Mouse (Mus musculus) embryonic facial prominence, embryonic 15.5 days (tissue): ENCODE data around the gene Gm2a. TPM values are rescaled to one million over a fixed set of nuclear protein-coding genes. Genes with fewer than 3 reads are reported as not detected.

ENCODE experiments used
- ATAC-seq: fragments of 200-750 bp; cut with Nextera tagmentation; 2 replicates; pipeline ENCODE4 v1.8.0; 2017; ENCODE audit warnings: low read depth, moderate TSS enrichment; ENCODE audit not compliant: insufficient number of reproducible peaks, low FRiP score, low TSS enrichment
- H3K27ac ChIP-seq: fragments of 300-500 bp; sonication (generic); replicated peaks from 2 replicates; pipeline ENCODE4 v1.5.1; 2015; ENCODE audit warnings: mild to moderate bottlenecking, inconsistent platforms
- H3K27me3 ChIP-seq: fragments of 300-500 bp; sonication (generic); 2 replicates; pipeline ENCODE4 v1.6.1; 2015; ENCODE audit warnings: inconsistent platforms
- H3K36me3 ChIP-seq: fragments of 300-500 bp; sonication (generic); 2 replicates; pipeline ENCODE4 v1.6.1; 2015; ENCODE audit warnings: mild to moderate bottlenecking, inconsistent platforms
- H3K4me1 ChIP-seq: fragments of 300-500 bp; sonication (generic); 2 replicates; pipeline ENCODE4 v1.6.1; 2015; ENCODE audit warnings: inconsistent platforms
- H3K4me2 ChIP-seq: fragments of 300-500 bp; sonication (generic); replicated peaks from 2 replicates; pipeline ENCODE4 v1.6.1; 2015; ENCODE audit warnings: mild to moderate bottlenecking, inconsistent platforms
- H3K4me3 ChIP-seq: fragments of 300-500 bp; sonication (generic); replicated peaks from 2 replicates; pipeline ENCODE4 v1.5.1; 2015; ENCODE audit warnings: mild to moderate bottlenecking, inconsistent platforms
- H3K9ac ChIP-seq: fragments of 300-500 bp; sonication (generic); 2 replicates; pipeline ENCODE4 v1.6.1; 2015; ENCODE audit warnings: inconsistent platforms
- H3K9me3 ChIP-seq: fragments of 300-500 bp; sonication (generic); replicated peaks from 2 replicates; pipeline ENCODE4 v1.6.1; 2016; ENCODE audit warnings: inconsistent platforms
- WGBS: fragments of 180-500 bp; shearing (Covaris S2); methylation state at CpG from one replicate; pipeline ENCODE4 v1.1.7; 2015; 5-methylcytosine and 5-hydroxymethylcytosine counted together
- polyA plus RNA-seq: library from polyadenylated mRNA; unstranded; fragments of >200 nt; fragmentation: Nextera tagmentation; extraction: Ambion mirVana; gene quantifications from 2 replicates; pipeline ENCODE4 v1.2.1, GENCODE M21; 2015

The Gm2a gene
- polyA plus RNA-seq, 1 experiment from 2014 or later, result 31.8 TPM

DNA sequence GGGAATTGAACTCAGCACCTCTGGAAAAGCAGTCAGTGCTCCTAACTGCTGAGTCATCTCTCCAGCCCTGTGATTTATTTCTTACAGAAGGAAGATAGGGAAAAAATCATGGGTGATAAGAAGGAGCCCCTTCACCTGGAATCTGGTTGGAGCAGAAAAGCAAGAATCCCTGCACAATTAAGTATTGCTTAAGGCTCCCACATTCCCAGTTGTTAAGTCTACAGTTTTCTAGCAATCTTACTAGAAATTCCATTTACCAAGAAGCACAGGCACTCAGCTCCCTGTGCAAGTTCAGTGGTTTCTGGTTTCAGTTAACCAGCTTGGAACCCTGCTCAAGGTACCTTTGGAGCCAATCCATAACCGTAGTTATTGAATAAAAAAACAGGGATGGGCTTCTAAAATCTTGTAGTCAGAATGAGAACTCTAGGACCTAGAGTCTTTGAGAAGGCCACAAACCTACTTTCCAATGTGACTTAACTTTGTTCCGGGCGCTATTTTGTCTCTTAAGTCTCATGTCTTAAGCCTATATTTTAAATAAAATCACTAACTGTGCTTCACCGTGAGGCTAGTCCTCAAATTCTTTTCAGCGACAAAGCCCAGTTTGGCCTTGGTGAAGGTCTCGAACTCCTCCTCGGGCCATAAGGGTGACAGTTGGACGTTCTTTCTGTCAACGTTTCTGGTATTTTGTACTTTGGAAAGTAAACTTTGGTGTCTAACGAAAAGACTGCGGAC lies 1.0 kb upstream of the Gm2a start:
- Histone ChIP-seq H3K27me3 (no peaks in the 10 kb centered on the region), H3K4me2 (peak overlapping the region; percentile 79), H3K9ac (no peak overlapping the region), H3K9me3 (no peaks in the 10 kb centered on the region), H3K4me1 (peaks cover 14% of the 10 kb centered on the region), H3K4me3 (peak overlapping the region; percentile 66), H3K27ac (peak overlapping the region; percentile 84), H3K36me3 (no peaks in the 10 kb centered on the region)
- ATAC-seq, result no peak
- WGBS, result 32% methylated on average over 11 of the region's 11 CpGs

DNA sequence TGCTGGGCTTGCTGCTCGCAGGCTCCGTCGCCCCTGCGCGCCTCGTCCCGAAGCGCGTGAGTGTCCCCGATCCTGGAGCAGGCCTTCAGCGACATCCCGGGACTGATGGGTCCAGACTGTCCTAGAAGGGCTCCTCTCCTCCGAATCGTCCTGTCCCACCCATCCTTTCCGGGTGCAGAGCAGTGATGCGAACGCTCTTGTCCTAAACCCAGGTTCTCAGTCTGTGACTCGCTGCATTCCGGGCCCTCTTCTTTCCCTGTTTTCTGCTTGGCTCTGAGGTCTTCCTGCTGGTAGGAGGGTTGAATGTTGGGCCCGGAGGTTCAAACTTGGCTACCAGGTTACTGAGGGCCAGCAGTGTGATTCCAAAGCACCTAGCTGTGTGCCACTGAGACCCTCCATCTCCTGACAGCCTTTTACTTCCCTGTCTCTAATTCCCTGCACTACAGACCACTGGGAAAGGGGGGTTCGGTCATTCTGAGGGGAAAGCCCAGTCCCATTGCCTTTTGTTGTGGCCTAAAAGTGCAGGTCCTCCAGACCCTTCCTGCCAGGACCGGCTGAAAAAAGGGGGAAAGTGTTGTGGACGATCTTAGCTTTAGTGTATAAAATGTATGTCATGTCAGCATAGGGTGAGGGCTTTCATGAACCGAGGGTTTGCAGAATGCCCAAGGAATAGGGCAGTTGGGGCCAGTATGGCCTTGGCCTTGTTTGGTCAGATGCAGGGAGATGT lies 437 bp downstream of the Gm2a start:
- H3K27me3 ChIP-seq, result no peaks in the 10 kb centered on the region
- peak overlapping the region; percentile 66 for H3K4me3 ChIP-seq
- H3K36me3 ChIP-seq, result no peaks in the 10 kb centered on the region
- H3K4me1 ChIP-seq, result peaks cover 14% of the 10 kb centered on the region
- ATAC-seq, result no peak; the same call in 1 of the 2 replicates
- peak overlapping the region; percentile 80 for H3K27ac ChIP-seq
- peak overlapping the region; percentile 39 for H3K9ac ChIP-seq
- H3K9me3 ChIP-seq, result no peaks in the 10 kb centered on the region
- 14% methylated on average over 24 of the region's 24 CpGs for whole genome bisulfite sequencing
- H3K4me2 ChIP-seq, result peak overlapping the region; percentile 79

DNA sequence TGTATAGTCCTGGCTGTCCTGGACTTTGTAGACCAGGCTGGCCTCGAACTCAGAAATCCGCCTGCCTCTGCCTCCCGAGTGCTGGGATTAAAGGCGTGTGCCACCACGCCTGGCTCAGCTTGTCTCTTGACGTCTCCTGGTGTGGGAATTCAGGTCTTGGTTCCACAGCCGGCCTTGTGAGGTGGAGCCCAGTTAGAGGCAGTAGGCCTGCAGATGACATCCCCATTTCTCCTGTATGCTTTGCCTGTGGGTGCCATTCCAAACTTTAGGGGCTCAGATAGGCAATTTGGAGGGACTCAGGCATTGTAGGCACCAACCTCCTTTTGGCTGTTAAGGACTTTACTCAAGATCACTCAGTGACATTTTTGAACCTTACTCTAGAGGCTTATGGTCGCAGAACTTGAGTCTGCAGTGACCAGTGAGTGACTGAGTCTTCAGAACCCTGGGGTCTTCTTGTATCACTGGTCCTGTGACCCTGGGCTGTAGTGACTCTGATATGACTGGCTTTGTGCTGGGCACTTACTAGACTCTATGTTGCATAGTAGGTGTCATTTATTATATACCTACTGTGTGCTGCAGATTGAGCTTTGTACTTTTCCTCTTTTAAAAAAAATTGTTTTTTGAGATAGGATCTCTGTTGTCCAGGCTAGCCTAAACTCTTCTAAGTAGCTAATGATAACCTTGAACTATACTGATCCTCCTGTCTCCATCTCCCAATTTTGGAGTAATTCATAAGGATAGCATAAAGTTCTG lies 1.3 kb downstream of the Gm2a start:
- no peaks in the 10 kb centered on the region for H3K36me3 ChIP-seq
- ATAC-seq, result no peak
- H3K27ac ChIP-seq, result no peak overlapping the region
- no peaks in the 10 kb centered on the region for H3K9me3 ChIP-seq
- H3K4me1 ChIP-seq, result peaks cover 14% of the 10 kb centered on the region
- no peaks in the 10 kb centered on the region for H3K27me3 ChIP-seq
- H3K4me3 ChIP-seq, result no peak overlapping the region
- no peak overlapping the region for H3K4me2 ChIP-seq
- H3K9ac ChIP-seq, result no peak overlapping the region
- WGBS, result 92% methylated on average over 8 of the region's 8 CpGs

DNA sequence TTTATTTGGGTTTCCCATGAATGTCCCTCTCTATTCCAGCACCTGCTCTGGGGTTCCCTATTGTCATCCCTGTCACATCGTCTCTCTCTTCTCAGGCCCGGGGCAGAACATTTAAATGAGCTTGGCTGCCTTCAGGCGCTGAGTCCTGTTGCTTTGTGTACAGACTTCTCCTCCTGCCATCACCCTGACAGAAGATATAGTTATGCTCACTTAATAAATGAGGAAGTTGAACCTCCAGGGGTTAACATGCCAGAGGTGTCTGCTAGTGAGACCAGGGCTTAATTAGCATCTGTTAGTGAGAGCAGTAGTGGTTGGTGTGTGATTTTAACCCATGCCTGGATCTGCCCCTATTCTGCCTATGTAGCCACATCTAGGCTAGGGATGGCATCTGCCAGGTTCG lies 2.0 kb downstream of the Gm2a start:
- no peaks in the 10 kb centered on the region for H3K27me3 ChIP-seq
- H3K36me3 ChIP-seq, result no peaks in the 10 kb centered on the region
- no peak overlapping the region for H3K27ac ChIP-seq
- H3K4me3 ChIP-seq, result no peak overlapping the region
- H3K9me3 ChIP-seq, result no peaks in the 10 kb centered on the region
- no peak overlapping the region for H3K9ac ChIP-seq
- WGBS, result 45% methylated on average over 4 of the region's 4 CpGs
- no peak for ATAC-seq
- H3K4me1 ChIP-seq, result peaks cover 14% of the 10 kb centered on the region
- no peak overlapping the region for H3K4me2 ChIP-seq

DNA sequence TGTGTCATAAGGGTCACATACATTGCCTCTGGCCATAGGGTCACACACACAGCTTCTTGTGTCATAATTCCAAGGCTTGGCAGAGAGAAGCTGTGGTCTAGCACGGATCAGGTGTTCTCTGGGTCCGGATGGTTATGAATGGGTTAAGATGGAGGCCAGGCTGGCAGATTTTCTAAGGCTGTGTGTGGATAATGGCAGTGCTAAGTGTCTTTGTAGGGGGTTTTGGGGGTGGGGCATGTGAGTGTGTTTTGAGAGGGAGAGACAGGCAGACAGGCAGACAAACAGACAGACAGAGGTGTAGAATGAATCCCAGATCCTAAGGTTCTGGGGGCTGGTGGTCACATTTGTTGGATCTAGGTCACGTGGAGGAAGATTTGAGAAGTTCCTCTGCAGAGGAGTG lies 4.1 kb downstream of the Gm2a start:
- ATAC-seq, result no peak
- Histone ChIP-seq H3K4me2 (no peak overlapping the region), H3K27ac (no peak overlapping the region), H3K4me1 (peaks cover 11% of the 10 kb centered on the region), H3K27me3 (no peaks in the 10 kb centered on the region), H3K9me3 (no peaks in the 10 kb centered on the region), H3K36me3 (no peaks in the 10 kb centered on the region; the same call in 1 of the 2 replicates), H3K4me3 (no peak overlapping the region), H3K9ac (no peak overlapping the region)
- WGBS, result 74% methylated on average over 3 of the region's 3 CpGs

DNA sequence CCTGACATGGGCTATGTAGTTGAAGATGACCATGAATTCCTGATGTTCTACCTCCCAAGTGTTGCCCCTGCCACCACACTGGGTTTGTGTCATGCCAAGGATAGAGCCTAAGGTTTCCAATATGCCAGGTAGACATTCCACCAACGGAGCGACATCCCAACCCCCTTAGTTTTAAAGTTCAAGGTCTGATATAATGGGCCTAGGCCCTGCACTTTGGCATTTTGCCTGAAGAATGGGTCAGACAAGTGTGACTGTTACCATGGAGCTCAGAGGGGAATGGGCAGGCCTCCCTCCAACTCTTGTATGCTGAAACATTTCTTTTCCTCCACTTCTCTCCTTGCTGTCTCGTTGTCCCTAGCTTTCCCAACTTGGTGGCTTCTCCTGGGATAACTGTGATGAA lies 5.3 kb downstream of the Gm2a start:
- H3K36me3 ChIP-seq, result no peaks in the 10 kb centered on the region; the same call in none of the 2 replicates
- no peaks in the 10 kb centered on the region for H3K27me3 ChIP-seq
- WGBS, result 87% methylated on average over 3 of the region's 3 CpGs
- no peak overlapping the region for H3K27ac ChIP-seq
- ATAC-seq, result no peak
- no peaks in the 10 kb centered on the region for H3K9me3 ChIP-seq
- no peak overlapping the region for H3K4me3 ChIP-seq
- H3K4me2 ChIP-seq, result no peak overlapping the region
- no peak overlapping the region for H3K9ac ChIP-seq
- H3K4me1 ChIP-seq, result peaks cover 4% of the 10 kb centered on the region; the same call in 1 of the 2 replicates

DNA sequence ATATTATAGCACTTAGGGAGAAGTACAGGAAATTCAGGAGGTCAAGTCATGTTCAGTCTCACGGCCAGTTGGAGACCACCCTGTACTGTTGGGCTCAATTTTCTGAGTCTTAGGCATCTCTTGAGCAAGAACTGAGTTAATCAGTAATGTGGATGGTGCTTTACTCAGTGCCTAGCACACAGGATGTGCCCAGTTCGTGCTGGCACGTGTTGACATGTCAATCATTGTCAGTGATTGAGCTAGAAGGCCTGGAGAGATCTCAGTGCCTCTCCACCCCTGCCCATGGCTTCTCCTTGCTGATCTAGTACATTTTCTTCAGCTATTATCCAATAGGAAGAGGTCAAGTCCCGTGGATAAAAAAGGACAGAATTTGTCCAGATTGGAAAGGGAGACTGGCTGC lies 7.5 kb downstream of the Gm2a start:
- Histone ChIP-seq H3K4me2 (no peak overlapping the region), H3K27ac (no peak overlapping the region), H3K9me3 (no peaks in the 10 kb centered on the region), H3K4me1 (no peaks in the 10 kb centered on the region), H3K27me3 (no peaks in the 10 kb centered on the region), H3K36me3 (no peaks in the 10 kb centered on the region; the same call in none of the 2 replicates), H3K4me3 (no peak overlapping the region), H3K9ac (no peak overlapping the region)
- 65% methylated on average over 4 of the region's 4 CpGs for WGBS
- ATAC-seq, result no peak

DNA sequence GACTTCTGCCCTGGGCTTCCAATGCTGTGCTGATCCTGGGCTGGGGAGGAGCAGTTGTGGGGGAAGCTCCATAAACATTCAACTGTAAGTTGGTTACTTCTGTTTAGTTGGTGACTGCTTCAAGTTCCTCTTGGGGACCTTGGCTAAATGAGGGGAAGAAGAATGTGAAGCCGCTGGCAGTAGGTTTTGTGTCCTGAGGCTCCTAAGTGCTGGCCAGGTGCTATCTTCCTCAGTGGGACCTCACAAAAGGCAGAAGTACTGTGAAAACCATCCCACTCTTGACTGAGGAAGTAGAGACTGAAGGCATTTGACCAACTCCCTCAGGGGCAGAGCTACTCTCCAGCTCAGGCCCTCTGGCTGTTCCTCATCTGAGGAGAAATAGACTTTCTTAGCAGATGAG lies 8.7 kb downstream of the Gm2a start:
- H3K9ac ChIP-seq, result no peak overlapping the region
- no peak overlapping the region for H3K4me3 ChIP-seq
- H3K27ac ChIP-seq, result no peak overlapping the region
- no peaks in the 10 kb centered on the region for H3K27me3 ChIP-seq
- H3K9me3 ChIP-seq, result no peaks in the 10 kb centered on the region
- 93% methylated on average over 1 of the region's 1 CpGs for WGBS
- no peaks in the 10 kb centered on the region; the same call in none of the 2 replicates for H3K36me3 ChIP-seq
- H3K4me1 ChIP-seq, result 0 out of 2 replicates have a peak, but pooled peaks cover 3% of the 10 kb centered on the region
- ATAC-seq, result no peak
- H3K4me2 ChIP-seq, result no peak overlapping the region

DNA sequence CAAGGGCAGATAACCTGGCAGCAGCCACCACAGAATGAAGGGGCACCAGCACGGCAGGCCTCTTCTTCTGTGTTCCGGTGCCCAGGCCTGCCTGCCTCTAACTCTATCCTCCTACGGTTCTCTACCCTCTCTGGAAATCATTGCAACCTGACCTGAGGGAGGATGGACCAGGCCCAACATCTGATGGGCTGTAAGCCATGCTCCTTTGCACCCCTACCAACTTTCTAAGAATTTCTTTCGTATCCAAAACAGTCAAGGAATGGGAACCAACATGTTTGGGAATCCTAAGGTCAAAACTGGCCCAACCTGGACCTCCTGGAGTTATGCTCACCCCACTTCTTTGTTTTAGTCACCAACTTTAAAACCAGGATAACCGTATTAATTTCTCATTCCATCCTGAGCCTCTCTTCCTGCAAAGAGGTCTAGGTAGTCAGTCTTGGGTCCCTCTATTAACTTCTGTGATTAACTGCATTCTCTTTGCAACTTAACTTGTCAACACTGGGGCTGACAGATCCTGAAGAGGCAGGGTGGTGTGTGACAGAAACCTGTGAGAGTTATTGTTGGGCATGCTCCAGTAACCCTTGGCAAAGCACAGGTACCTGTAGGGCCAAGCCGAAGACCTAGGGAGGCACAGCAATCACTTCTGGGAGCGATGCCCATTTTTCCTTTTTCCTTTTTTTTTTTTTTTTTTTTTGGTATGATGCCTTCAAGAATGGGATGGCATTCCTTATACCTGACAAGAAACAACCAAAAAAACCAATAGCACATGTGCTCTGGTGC lies 11.8 kb downstream of the Gm2a start:
- WGBS, result 81% methylated on average over 7 of the region's 7 CpGs

DNA sequence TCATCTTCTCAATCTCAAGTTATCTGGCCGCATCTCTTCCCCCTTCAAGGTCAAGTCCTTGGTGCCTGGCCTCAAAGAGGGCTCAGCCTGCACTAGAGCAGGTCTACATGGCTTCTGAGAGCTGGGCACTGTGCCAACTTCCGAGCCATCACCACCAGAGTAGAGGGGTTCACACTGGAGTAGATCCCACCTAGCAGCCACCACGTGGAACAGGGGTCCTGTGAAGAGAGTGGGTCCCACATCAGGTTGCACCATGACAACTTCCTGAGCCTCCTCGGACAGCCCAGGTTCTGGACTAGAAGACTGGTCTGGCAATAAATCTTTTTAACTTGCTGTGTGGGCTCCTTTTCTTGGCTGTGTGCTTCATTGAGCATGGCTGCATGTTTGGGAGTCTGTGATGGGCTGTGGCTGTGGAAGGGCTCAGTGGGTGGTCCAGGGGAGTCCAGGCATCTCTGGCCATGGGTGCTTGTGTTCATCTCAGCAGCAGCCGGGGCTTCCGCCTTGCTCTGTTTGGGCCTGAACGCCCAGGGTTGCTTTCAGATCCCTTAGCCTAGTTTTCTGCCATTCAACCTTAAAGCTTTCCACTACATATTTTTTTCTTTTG lies 12.8 kb downstream of the Gm2a start:
- Histone ChIP-seq H3K27me3 (no peaks in the 10 kb centered on the region), H3K27ac (no peak overlapping the region), H3K9me3 (no peaks in the 10 kb centered on the region), H3K4me1 (0 out of 2 replicates have a peak, but pooled peaks cover 3% of the 10 kb centered on the region), H3K9ac (no peak overlapping the region), H3K36me3 (no peaks in the 10 kb centered on the region; the same call in none of the 2 replicates), H3K4me3 (no peak overlapping the region), H3K4me2 (no peak overlapping the region)
- ATAC-seq, result no peak
- 59% methylated on average over 7 of the region's 7 CpGs for WGBS

More for the DNA sequence above, 11.8 kb downstream of the Gm2a start:
- no peak for ATAC-seq
- H3K4me1 ChIP-seq, result 0 out of 2 replicates have a peak, but pooled peaks cover 3% of the 10 kb centered on the region
- no peak overlapping the region for H3K9ac ChIP-seq
- no peaks in the 10 kb centered on the region for H3K9me3 ChIP-seq
- no peaks in the 10 kb centered on the region for H3K27me3 ChIP-seq
- no peak overlapping the region for H3K4me2 ChIP-seq
- H3K36me3 ChIP-seq, result no peaks in the 10 kb centered on the region; the same call in none of the 2 replicates
- H3K4me3 ChIP-seq, result no peak overlapping the region
- H3K27ac ChIP-seq, result no peak overlapping the region
